Mouse (Mus musculus) midbrain, embryonic 11.5 days (tissue): ENCODE measurements around the gene 2210016L21Rik. TPM values are rescaled to one million over a fixed set of nuclear protein-coding genes. Genes with fewer than 3 reads are reported as not detected.
"Not testable (repeated sequence)": the region's sequence is repeated elsewhere in the genome, so short reads cannot be mapped to it uniquely, and the experiment has no call there.

Experiments used
- ATAC-seq: fragments of 200-750 bp; cut with Nextera tagmentation; 2 replicates; pipeline ENCODE4 v1.8.0; 2017; ENCODE audit warnings: moderate TSS enrichment, moderate library complexity; ENCODE audit not compliant: low FRiP score
- DNase-seq: peaks from one replicate; pipeline ENCODE4 v3.0.0; 2015; ENCODE audit warnings: low spot score; ENCODE audit errors: missing footprints
- H3K27ac ChIP-seq: fragments of 300-500 bp; sonication (generic); 2 replicates; pipeline ENCODE4 v1.5.1; 2014; ENCODE audit warnings: low read depth, low read length
- H3K27me3 ChIP-seq: fragments of 300-500 bp; sonication (generic); 2 replicates; pipeline ENCODE4 v1.6.1; 2014; ENCODE audit warnings: mild to moderate bottlenecking, low read length, moderate library complexity, mixed read lengths; ENCODE audit not compliant: control insufficient read depth, insufficient read depth
- H3K36me3 ChIP-seq: fragments of 300-500 bp; sonication (generic); 2 replicates; pipeline ENCODE4 v1.6.1; 2014; ENCODE audit warnings: mild to moderate bottlenecking, low read length, moderate library complexity, mixed read lengths; ENCODE audit not compliant: control insufficient read depth, insufficient read depth
- H3K4me1 ChIP-seq: fragments of 300-500 bp; sonication (generic); 2 replicates; pipeline ENCODE4 v1.6.1; 2014; ENCODE audit warnings: low read length; ENCODE audit not compliant: control insufficient read depth, insufficient read depth
- H3K4me2 ChIP-seq: fragments of 300-500 bp; sonication (generic); 2 replicates; pipeline ENCODE4 v1.6.1; 2014; ENCODE audit warnings: mild to moderate bottlenecking, moderate library complexity
- H3K4me3 ChIP-seq: fragments of 300-500 bp; sonication (generic); 2 replicates; pipeline ENCODE4 v1.5.1; 2014; ENCODE audit warnings: low read depth, low read length
- H3K9ac ChIP-seq: fragments of 300-500 bp; sonication (generic); 2 replicates; pipeline ENCODE4 v1.6.1; 2014; ENCODE audit warnings: low read length
- H3K9me3 ChIP-seq: fragments of 300-500 bp; sonication (generic); 2 replicates; pipeline ENCODE4 v1.6.1; 2016; ENCODE audit warnings: low read length; ENCODE audit not compliant: control insufficient read depth
- WGBS: fragments of 180-500 bp; shearing (Covaris S2); extraction: QIAGEN DNeasy Blood & Tissue Kit; methylation state at CpG from one replicate; pipeline ENCODE4 v1.1.7; 2014; 5-methylcytosine and 5-hydroxymethylcytosine counted together
- polyA plus RNA-seq: library from polyadenylated mRNA; unstranded; fragments of >200 nt; fragmentation: Nextera tagmentation; extraction: Ambion mirVana; gene quantifications from 2 replicates; pipeline ENCODE4 v1.2.1, GENCODE M21; 2014

The 2210016L21Rik gene
- polyA plus RNA-seq, 1 experiment from 2014 or later: 43.5 TPM

DNA sequence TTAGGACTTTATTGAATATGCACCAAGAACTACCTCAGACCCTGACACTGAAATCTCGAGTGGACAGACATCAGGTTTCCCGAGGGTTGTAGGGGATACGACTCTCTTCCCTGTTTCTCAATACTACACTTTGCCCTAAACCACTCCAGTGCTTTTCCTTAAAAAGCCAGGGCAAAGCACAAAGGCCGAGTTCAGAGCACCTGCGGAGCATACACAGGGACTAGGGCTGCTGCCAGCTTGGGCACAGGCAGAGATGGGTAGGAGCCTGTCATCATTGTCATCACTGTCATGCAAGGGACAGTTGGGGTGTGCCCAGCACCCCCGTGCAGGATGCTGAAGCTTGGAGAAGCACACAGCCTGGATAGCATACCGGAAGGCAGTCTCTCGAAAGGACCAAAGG, 8.8 kb upstream of the 2210016L21Rik start:
- ATAC-seq (no peak), DNase-seq (peak; percentile 73)
- no peaks in the 10 kb centered on the region for H3K9me3 ChIP-seq
- H3K4me2 ChIP-seq: no peak overlapping the region
- H3K4me1 ChIP-seq: no peaks in the 10 kb centered on the region
- 82% methylated on average over 8 of the region's 8 CpGs for WGBS
- no peaks in the 10 kb centered on the region for H3K36me3 ChIP-seq
- no peak overlapping the region for H3K4me3 ChIP-seq
- H3K9ac ChIP-seq: no peak overlapping the region
- H3K27me3 ChIP-seq: no peaks in the 10 kb centered on the region
- no peak overlapping the region for H3K27ac ChIP-seq

DNA sequence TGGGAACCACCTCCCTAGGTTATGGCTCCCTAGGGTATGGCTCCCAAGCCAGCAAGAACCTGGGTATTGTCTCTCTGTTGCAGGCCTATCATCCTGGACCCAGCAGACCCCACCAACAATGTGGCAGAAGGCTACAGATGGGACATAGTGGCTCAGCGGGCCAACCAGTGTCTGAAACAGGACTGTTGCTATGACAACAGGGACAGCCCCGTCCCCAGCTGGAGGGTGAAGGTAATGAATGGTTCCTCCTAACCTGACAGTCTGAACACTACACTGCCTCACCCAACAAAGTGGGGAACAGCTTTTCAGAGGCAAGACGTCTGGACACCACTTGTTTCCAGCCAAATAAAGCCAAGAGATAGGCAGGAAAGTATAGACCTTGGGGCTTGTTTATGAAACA, 6.1 kb upstream of the 2210016L21Rik start:
- Histone ChIP-seq H3K4me3 (no peak overlapping the region), H3K27me3 (no peaks in the 10 kb centered on the region), H3K4me1 (no peaks in the 10 kb centered on the region), H3K4me2 (no peak overlapping the region), H3K9me3 (no peaks in the 10 kb centered on the region; the same call in 1 of the 2 replicates), H3K9ac (no peak overlapping the region), H3K27ac (no peak overlapping the region), H3K36me3 (no peaks in the 10 kb centered on the region)
- ATAC-seq (no peak), DNase-seq (peak; percentile 79)
- WGBS: 29% methylated on average over 3 of the region's 3 CpGs

DNA sequence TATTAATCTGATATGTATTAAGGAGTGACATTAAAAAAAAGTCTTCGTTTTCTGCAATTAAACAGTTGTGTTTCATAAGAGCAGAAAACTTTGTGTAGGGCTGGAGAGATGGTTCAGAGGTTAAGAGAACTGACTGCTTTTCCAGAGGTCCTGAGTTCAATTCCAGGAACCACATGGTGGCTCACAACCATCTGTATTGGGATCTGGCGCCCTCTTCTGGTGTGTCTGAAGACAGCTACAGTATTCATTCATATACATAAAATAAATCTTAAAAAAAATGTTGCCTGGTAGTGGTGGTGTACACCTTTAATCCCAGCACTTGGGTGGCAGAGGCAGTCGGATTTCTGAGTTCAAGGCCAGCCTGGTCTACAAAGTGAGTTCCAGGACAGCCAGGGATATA, 820 bp upstream of the 2210016L21Rik start:
- H3K4me2 ChIP-seq, H3K4me3 ChIP-seq: not testable (repeated sequence)
- WGBS: 55% methylated on average over 3 of the region's 3 CpGs

DNA sequence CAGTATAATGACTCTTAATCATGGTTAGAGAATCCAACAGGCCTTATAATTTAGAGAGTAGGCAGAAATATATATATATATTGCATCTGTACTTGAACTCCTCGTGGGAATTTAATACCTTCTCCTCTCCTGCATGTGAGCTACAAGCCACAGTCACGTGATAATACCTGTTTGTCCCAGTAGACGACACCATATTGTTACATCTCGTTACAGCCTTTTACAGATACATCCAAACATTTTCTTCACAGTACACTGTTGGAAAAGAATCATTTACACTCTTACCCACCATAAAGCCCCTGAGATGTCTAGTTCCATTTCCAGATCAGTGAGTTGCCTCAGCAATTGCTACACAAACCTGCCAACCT, 790 bp downstream of the 2210016L21Rik start:
- ATAC-seq: no peak
- Histone ChIP-seq H3K36me3 (peaks cover 16% of the 10 kb centered on the region), H3K9ac (peak overlapping the region; percentile 94), H3K27ac (no peak overlapping the region), H3K27me3 (no peaks in the 10 kb centered on the region), H3K4me3 (peak overlapping the region; percentile 80), H3K9me3 (no peaks in the 10 kb centered on the region; the same call in 1 of the 2 replicates), H3K4me2 (peak overlapping the region; percentile 80), H3K4me1 (peaks cover 5% of the 10 kb centered on the region)
- DNase-seq: peak; percentile 70
- 46% methylated on average over 4 of the region's 4 CpGs for WGBS

More for the DNA sequence above, 820 bp upstream of the 2210016L21Rik start:
- H3K9ac ChIP-seq, H3K27ac ChIP-seq, H3K4me1 ChIP-seq, H3K9me3 ChIP-seq, ATAC-seq, H3K27me3 ChIP-seq, H3K36me3 ChIP-seq: not testable (repeated sequence)
- peak; percentile 57 for DNase-seq

DNA sequence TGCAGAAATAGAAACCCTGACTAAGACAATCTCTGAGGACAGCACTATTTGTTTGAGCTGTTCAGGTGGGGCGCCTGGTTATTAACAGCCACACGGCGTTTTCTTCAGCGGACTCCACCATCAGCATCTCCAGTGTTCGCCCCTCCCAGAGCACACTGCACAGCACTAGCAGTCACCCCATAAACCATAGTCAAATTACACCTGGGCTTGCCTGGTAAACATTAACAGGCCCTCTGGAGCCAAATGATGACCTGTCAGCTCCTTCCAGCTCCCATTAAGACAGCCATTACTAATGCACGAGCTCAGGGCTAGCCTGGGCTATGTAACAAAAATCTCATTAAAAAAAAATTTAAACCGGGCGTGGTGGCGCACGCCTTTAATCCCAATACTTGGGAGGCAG, 3.1 kb downstream of the 2210016L21Rik start:
- peak; percentile 19 for DNase-seq
- no peak overlapping the region for H3K4me2 ChIP-seq
- 95% methylated on average over 10 of the region's 10 CpGs for WGBS
- no peak overlapping the region for H3K4me3 ChIP-seq
- ATAC-seq: no peak
- peaks cover 22% of the 10 kb centered on the region for H3K36me3 ChIP-seq
- peaks cover 5% of the 10 kb centered on the region for H3K4me1 ChIP-seq
- H3K27me3 ChIP-seq: no peaks in the 10 kb centered on the region
- no peaks in the 10 kb centered on the region for H3K9me3 ChIP-seq
- H3K9ac ChIP-seq: no peak overlapping the region
- H3K27ac ChIP-seq: no peak overlapping the region

DNA sequence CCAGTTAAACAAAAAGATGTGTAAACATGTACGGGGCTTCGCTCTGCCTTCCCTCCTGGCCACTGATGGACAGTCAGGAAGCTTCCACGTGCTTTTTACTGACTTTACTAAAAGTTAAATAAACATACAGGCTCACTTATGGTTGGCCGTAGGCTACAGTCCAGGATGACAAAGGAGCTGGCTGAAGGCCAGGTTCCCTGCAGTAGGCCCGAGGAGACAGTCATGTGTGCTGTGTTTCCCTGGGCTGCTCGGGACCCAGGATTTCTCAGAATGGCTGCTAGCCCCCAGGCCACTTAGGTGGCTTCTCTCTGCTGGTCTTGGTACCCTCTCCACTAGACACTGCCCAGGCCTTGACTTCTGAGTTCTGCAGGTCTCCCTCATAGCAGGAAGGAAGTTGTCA, 6.9 kb downstream of the 2210016L21Rik start:
- Histone ChIP-seq H3K27ac (no peak overlapping the region), H3K4me1 (no peaks in the 10 kb centered on the region), H3K36me3 (peaks cover 22% of the 10 kb centered on the region), H3K9me3 (no peaks in the 10 kb centered on the region), H3K9ac (no peak overlapping the region), H3K4me3 (no peak overlapping the region), H3K4me2 (no peak overlapping the region), H3K27me3 (no peaks in the 10 kb centered on the region)
- DNase-seq: peak; percentile 21
- WGBS: 87% methylated on average over 6 of the region's 6 CpGs
- ATAC-seq: no peak

DNA sequence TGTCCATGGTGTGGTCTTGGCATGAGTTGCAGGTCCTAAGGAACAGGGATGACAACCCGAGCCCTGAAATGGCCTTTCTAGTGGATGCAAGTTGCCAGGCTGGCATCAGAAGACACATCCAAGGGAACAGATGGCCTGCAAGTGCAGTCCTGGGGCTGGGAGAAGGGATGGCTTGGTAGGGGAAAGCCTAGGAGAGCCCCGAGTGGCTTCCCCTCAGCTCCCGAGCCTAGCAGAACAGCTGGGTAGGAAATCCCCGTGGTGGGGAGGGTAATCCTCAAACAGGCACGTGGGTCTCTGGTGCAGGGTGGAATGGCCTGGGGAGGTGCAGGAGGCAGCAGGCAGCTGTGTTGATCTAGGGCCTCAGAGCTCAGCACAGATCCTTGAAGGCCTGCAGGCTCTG, 7.4 kb downstream of the 2210016L21Rik start:
- ATAC-seq (no peak), DNase-seq (peak; percentile 64)
- H3K9me3 ChIP-seq: no peaks in the 10 kb centered on the region
- no peaks in the 10 kb centered on the region for H3K27me3 ChIP-seq
- 66% methylated on average over 5 of the region's 5 CpGs for WGBS
- no peak overlapping the region for H3K9ac ChIP-seq
- peaks cover 22% of the 10 kb centered on the region for H3K36me3 ChIP-seq
- no peak overlapping the region for H3K27ac ChIP-seq
- no peak overlapping the region for H3K4me3 ChIP-seq
- H3K4me1 ChIP-seq: no peaks in the 10 kb centered on the region
- no peak overlapping the region for H3K4me2 ChIP-seq

DNA sequence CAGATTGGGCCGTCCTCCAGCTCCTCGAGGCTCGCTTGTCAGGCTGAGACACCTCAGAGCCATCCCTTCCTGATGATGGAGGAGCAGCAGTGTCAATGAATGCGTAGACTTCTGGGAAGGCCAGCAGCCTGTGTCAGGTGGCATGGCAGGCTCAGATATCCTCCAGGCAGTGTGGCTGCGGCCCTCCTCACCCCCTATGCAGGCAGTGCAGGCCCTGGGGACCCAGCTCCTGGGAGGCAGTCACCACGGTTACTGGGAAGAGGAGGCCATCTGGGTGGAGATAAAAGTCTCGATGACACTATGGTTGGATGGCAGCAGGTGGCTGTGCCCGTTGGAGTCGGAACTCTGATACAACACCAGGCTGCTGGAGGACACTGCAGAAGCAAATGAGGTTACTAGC, 7.9 kb downstream of the 2210016L21Rik start:
- DNase-seq (peak; percentile 77), ATAC-seq (no peak)
- H3K36me3 ChIP-seq: peaks cover 22% of the 10 kb centered on the region
- H3K9ac ChIP-seq: no peak overlapping the region
- no peaks in the 10 kb centered on the region for H3K27me3 ChIP-seq
- no peak overlapping the region for H3K27ac ChIP-seq
- 90% methylated on average over 9 of the region's 9 CpGs for WGBS
- no peak overlapping the region for H3K4me3 ChIP-seq
- H3K4me1 ChIP-seq: no peaks in the 10 kb centered on the region
- H3K4me2 ChIP-seq: no peak overlapping the region
- no peaks in the 10 kb centered on the region for H3K9me3 ChIP-seq

DNA sequence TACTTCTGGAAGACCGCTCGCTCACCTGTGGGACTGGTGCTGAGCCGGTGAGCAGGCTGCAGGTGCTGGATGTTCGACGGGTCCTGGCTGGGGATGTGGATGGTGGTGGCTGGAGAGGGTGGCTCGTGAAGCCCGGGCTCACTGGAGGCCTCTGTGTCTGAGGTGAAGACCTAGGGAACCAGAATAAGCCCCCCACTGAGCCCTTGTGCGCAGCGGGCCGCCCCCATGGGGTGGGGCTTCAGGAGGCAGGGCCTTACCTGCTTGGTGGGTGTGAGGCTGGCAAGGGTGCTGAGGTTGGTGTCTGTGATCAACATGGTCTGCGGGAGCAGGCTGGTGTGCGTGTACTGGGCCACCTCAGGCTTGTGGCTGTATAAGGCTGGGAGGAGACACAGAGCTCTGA, 8.7 kb downstream of the 2210016L21Rik start:
- Histone ChIP-seq H3K27me3 (no peaks in the 10 kb centered on the region), H3K9ac (no peak overlapping the region), H3K4me1 (no peaks in the 10 kb centered on the region), H3K27ac (no peak overlapping the region), H3K9me3 (no peaks in the 10 kb centered on the region), H3K4me3 (no peak overlapping the region), H3K36me3 (peaks cover 22% of the 10 kb centered on the region), H3K4me2 (no peak overlapping the region)
- ATAC-seq: no peak
- 64% methylated on average over 12 of the region's 12 CpGs for WGBS
- DNase-seq: peak; percentile 68
